Mouse (Mus musculus): ENCODE data around the gene Col23a1.

The Col23a1 gene

GRCm38 (mm10) chr11:51388892-51389340 lies 99.2 kb downstream of the Col23a1 start:
- no peak for DNase-seq (ENCODE audit: low read depth, low spot score)

- no peak for DNase-seq (ENCODE audit: low read depth, low spot score)
Measured at GRCm38 (mm10) chr11:51389763-51390162, 100.0 kb downstream of the Col23a1 start.

DNA sequence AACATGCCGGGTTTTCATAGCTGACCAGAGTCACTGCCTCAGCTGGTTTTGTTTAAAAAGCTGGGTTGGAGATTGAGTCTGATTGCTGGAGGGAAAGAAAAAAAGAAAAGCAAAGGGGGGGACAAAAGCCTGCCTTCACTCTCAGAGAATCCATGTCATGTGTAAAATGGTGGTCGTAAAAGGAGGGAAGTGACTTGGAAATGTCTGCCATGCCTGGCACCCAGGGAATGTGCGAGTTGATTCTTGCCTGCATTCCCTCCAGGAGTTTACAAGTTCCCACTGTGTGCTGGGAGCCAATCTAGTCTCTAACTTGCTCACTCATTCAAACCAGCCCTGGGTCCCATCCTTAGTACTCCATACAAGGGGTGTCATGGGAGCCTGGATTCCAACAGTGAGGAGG lies 100.8 kb downstream of the Col23a1 start:
- DNase-seq (ENCODE audit: low read depth, low spot score): no peak

- no peak for DNase-seq (ENCODE audit: low read depth, low spot score)
Measured at GRCm38 (mm10) chr11:51391548-51391947, 101.8 kb downstream of the Col23a1 start.

GRCm38 (mm10) chr11:51394301-51394865 lies 104.7 kb downstream of the Col23a1 start:
- DNase-seq (ENCODE audit: low read depth, low spot score): no peak

DNA sequence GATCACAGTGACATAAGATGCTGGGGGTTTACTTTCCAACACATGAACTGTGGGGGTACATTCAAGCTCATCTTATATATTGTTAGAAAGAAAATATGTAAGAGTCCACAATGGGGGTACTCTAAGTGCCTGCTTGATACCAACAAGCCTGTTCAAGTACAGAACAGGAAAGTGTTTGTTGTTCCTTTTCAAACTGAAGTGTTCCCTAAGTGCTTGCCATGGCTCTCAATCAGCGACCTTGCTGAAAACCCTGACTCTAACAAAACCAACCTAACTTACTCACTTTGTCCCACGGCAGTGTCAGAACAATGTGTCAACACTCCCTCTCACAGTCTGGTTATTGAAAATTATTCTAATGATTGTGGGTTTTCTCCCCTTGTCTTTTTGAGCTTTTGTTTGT lies 106.7 kb downstream of the Col23a1 start:
- DNase-seq (ENCODE audit: low read depth, low spot score): no peak

GRCm38 (mm10) chr11:51398084-51398483 lies 108.4 kb downstream of the Col23a1 start:
- no peak for DNase-seq (ENCODE audit: low read depth, low spot score)

- DNase-seq (ENCODE audit: low read depth, low spot score): no peak
Measured at GRCm38 (mm10) chr11:51400356-51400755, 110.6 kb downstream of the Col23a1 start.

- DNase-seq (ENCODE audit: low read depth, low spot score): no peak
Measured at GRCm38 (mm10) chr11:51401481-51402128, 111.9 kb downstream of the Col23a1 start.

DNA sequence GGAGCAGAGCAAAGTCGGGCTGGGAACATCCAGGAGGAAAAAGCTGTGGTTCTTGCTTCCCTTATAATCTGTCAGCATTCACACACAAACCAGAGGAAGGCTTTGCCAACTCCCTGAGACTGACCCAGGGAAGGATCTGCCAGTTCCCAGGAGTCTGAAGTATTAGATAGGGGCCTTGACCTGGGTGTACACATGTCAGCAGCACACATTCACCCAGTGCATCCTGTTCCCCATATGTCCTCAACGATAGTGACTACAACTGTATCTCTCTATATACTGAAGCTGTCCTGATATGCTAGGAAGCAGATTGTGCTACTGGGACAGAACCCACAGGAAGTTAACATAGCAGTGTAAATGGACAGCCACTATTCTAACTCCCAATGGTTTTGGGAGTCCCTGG lies 114.2 kb downstream of the Col23a1 start:
- no peak for DNase-seq (ENCODE audit: low read depth, low spot score)

GRCm38 (mm10) chr11:51404865-51405440 lies 115.2 kb downstream of the Col23a1 start:
- no peak for DNase-seq (ENCODE audit: low read depth, low spot score)

DNA sequence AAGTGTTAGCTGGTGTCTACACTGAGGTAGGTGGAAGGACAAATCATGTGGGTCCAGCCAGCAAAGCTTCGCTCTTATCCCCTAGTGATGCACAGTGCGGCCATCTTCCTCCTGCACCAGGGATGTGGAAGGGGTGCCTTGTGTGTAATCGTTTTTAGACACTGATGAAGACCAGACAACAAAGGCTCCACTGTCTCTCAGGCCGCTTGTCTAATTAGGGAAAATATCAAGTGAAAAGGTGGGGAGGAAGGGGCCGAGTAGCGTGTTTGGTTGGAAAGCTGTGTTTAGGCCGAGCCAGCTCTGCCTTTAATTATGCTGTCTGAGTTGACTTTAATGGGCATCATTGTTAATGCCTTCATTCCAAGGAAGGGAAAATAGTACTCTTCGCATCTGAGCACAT lies 116.8 kb downstream of the Col23a1 start:
- DNase-seq (ENCODE audit: low read depth, low spot score): no peak

- DNase-seq (ENCODE audit: low read depth, low spot score): no peak
Measured at GRCm38 (mm10) chr11:51407351-51407750, 117.6 kb downstream of the Col23a1 start.

GRCm38 (mm10) chr11:51410771-51411170 lies 121.1 kb downstream of the Col23a1 start:
- no peak for DNase-seq (ENCODE audit: low read depth, low spot score)

DNA sequence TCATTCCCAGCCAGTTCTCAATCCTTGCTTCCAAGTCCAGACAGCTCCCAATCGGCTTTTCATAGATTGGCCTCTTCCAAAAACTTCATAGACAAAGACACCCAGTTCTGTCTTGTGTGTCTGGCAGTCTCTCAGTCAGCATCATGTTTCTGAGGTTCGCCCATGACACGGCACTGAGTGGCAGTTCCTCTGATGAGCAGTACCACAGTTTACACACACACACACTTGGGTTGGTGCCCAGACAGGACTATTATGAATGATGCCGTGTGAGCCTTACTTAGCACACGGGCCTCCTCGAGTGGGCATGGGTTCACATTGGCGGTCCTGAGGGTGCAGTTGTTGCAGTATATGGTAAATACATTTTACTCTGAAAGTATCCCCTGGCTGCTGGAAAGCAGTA lies 124.8 kb downstream of the Col23a1 start:
- DNase-seq (ENCODE audit: low read depth, low spot score): no peak

GRCm38 (mm10) chr11:51415049-51415688 lies 125.4 kb downstream of the Col23a1 start:
- DNase-seq (ENCODE audit: low read depth, low spot score): no peak

- DNase-seq (ENCODE audit: low read depth, low spot score): no peak
Measured at GRCm38 (mm10) chr11:51418807-51419206, 129.1 kb downstream of the Col23a1 start.

- no peak for DNase-seq (ENCODE audit: low read depth, low spot score)
Measured at GRCm38 (mm10) chr11:51421878-51422277, 132.2 kb downstream of the Col23a1 start.

- DNase-seq (ENCODE audit: low read depth, low spot score): no peak
Measured at GRCm38 (mm10) chr11:51422713-51423112, 133.0 kb downstream of the Col23a1 start.

DNA sequence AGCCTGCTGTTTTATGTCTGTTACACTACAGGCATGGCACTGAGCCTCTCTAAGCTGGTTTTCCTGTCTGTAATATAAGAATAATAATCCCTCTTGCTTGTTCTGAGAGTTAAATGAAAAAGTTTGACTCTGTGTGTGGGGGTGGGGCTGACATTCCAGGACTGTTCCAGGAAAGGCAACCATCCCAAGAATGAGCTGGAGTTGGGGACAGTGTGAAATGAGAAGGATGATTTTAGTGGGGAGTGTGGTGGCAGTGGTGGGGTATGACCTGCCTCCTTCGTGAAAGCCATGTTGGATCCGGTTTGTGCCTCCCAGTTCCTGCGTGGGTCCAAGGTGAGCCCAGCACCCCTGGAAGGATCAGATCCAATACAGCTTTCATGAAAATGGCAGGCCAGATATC lies 136.4 kb downstream of the Col23a1 start:
- DNase-seq (ENCODE audit: low read depth, low spot score): no peak

DNA sequence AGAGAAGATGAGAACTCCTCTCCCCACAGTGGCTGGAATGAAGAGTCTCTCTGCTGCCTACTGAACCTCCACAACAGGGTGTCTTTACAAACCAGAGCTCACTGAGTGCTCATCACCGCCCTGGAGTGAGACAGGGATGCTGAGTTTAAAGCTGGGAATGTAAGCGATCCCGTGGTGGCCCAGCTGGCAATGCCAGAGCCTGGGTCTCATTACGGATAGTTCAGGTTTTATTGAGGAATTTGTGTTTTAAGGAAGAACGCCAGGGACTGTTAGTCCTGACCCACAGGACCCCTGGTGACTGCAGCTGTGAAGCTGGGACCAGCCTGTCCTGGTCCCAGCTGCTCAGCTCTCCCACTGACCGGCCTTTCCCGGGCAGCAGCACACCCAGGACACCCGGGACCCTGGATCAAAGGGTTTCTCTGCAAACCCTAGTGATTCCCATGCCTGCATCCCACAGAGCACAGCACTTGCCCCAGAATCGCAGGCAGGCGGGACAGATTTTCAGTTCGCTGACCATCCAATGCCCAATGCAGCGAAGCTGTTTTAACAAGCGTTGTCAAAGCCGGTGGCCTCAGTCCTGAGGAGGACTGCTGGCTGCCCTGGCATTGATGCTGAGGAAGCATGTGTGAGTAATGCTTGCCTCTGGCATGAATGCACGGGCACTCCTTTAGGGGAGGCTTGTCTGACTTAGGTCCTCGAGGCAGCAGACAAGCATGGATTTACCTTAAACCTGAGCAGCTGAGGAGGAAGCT lies 139.9 kb downstream of the Col23a1 start:
- DNase-seq (ENCODE audit: low read depth, low spot score): no peak

- DNase-seq (ENCODE audit: low read depth, low spot score): no peak
Measured at GRCm38 (mm10) chr11:51430180-51430578, 140.5 kb downstream of the Col23a1 start.

Data from WW6 (cell line).